Mouse (Mus musculus) kidney, adult 2 months (tissue): ENCODE results near the gene Hprt.

Source experiments
- CTCF ChIP-seq: fragments of 200-500 bp; conservative IDR thresholded peaks from 2 replicates; pipeline ENCODE4 v1.5.1; 2011; ENCODE audit warnings: low read depth, mild to moderate bottlenecking, control low read depth, low read length, moderate library complexity, mixed read lengths; ENCODE audit not compliant: insufficient read depth, insufficient read length
- POLR2A ChIP-seq: fragments of 200-500 bp; IDR thresholded peaks from one replicate; pipeline ENCODE4 v1.6.1; 2011; ENCODE audit warnings: low read depth, low read length, control low read depth

DNA sequence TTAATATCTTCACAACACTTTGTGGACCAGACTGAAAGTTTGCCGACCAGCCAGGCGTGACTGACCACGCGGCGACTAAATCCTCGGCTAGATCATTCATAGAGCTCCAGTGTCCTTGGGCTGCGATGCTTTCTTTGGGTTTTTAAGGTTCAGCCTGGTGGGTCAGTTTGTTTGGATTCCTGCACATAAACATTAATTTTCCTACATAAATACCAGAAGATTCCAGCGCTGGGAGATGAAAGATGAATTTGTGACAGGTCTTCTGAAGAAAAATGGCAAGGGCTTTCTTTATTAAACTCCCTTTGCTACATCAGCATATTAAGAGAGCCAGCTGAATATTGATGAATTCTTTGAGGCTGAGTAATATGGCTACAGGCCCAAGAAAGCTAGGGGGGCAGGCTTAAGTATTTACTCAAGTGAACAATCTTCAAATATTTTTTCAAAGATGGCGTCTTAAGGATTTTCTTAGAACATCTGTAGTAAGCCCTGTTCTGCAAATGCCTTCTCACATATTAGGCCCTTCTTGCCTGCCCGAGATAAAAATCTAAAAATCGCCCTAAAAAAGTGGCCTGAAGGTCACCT is 71.6 kb downstream of the Hprt start:
- TF ChIP-seq CTCF (no peak), POLR2A (no peak)
